Mouse (Mus musculus) C2C12 (cell line): ENCODE data around the gene Hdac4.

Experiments used
- CEBPB ChIP-seq: IDR thresholded peaks from one replicate; pipeline ENCODE4 v1.6.1; 2011; ENCODE audit warnings: low read depth, mild to moderate bottlenecking, control low read depth, moderate library complexity
- CTCF ChIP-seq: IDR thresholded peaks from one replicate; pipeline ENCODE4 v1.5.1; 2011; ENCODE audit not compliant: control insufficient read depth, insufficient read depth, insufficient read length
- MAX ChIP-seq: IDR thresholded peaks from one replicate; pipeline ENCODE4 v1.6.1; 2011; ENCODE audit warnings: mild to moderate bottlenecking, control low read depth
- MYOG ChIP-seq: IDR thresholded peaks from one replicate; pipeline ENCODE4 v1.6.1; 2011; ENCODE audit not compliant: control insufficient read depth, insufficient read length; ENCODE audit errors: extremely low read depth
- USF1 ChIP-seq: IDR thresholded peaks from one replicate; pipeline ENCODE4 v1.6.1; 2011; ENCODE audit warnings: low read depth, mild to moderate bottlenecking, control low read depth, moderate library complexity

DNA sequence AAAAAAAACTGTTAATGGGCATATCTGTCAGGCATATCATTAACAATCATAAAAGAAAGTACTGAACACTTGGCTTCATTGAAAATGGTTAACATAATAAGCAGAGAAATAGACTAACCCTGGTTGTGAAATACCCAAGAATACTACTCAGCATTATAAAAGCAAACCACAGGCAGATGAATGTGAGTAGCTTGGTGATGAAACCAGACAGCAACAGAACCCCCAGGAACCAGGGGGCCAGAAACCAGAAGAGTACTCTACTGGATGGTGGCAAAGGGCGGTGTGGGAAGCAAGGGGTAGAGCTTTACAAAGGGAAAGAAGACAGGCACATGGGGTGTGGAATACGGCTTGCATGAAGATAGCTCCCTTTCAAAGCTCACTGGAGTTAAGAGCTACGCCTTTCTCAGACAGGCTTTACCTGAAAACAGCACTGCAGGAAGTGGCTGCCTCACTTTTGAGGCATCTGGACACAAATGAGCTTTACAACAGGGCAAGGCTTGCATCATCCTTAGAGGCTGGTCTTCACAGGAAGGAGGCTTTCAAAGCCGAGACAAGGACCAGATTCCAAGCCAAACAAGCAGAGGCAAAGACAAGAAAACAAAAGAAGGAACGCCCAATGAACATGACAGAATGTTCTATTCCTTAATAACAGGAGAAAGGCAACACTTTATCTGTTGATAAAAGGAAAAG lies 12.3 kb downstream of the Hdac4 start:
- TF ChIP-seq CTCF (no peak), USF1 (no peak), MAX (no peak), MYOG (no peak), CEBPB (no peak)
